Comparison of ENCODE assay signal across 15 mouse cellular contexts in genomic region chr1:120851860-120852503, GRCm38 (mm10).
A peak's percentile ranks its signal among the peaks of the same experiment; 100 is the strongest.
DNase-seq lines count a peak whose midpoint lies in the region; ATAC-seq and TF ChIP-seq lines count a peak whose summit lies in the region.
"Had no signal": no experiment of that assay in that cellular context is flagged by ENCODE, and none has a peak within 500 bp of the region (broad histone marks: within the 10 kb centered on the region; RNA-seq: fewer than 3 reads in every experiment).

No protein-coding gene starts in this region.

- no peak overlapping the region for H3K9ac ChIP-seq in lung, postnatal 0 days (replicated peaks; ENCODE audit: low read depth)
- H3K9ac ChIP-seq: embryonic facial prominence, embryonic 15.5 days; heart, embryonic 15.5 days; liver, embryonic 15.5 days; stomach, embryonic 15.5 days had no signal

- H3K9me3 ChIP-seq in lung, postnatal 0 days (ENCODE audit: low read length): no peaks in the 10 kb centered on the region
- H3K9me3 ChIP-seq: embryonic facial prominence, embryonic 15.5 days; heart, embryonic 15.5 days; liver, embryonic 15.5 days; stomach, embryonic 15.5 days had no signal

- intact Hi-C loops in heart, postnatal 25 days (cut with DNase I): no loop called here

- TF ChIP-seq EP300 in lung, postnatal 0 days (IDR thresholded peaks at IDR 0.05): no peak

- H3K4me3 ChIP-seq in lung, postnatal 0 days (ENCODE audit: low read depth, low read length): no peak overlapping the region
- H3K4me3 ChIP-seq: embryonic facial prominence, embryonic 15.5 days; heart, embryonic 15.5 days; liver, embryonic 15.5 days; stomach, embryonic 15.5 days had no signal

- no peaks in the 10 kb centered on the region for H3K27me3 ChIP-seq in lung, postnatal 0 days (replicated peaks; ENCODE audit: insufficient read depth, low read length)
- H3K27me3 ChIP-seq: embryonic facial prominence, embryonic 15.5 days; heart, embryonic 15.5 days; liver, embryonic 15.5 days; stomach, embryonic 15.5 days had no signal

- no peak overlapping the region for H3K27ac ChIP-seq in lung, postnatal 0 days (ENCODE audit: low read length)
- H3K27ac ChIP-seq: embryonic facial prominence, embryonic 15.5 days; heart, embryonic 15.5 days; liver, embryonic 15.5 days; stomach, embryonic 15.5 days had no signal

- no peaks in the 10 kb centered on the region for H3K36me3 ChIP-seq in lung, postnatal 0 days (ENCODE audit: insufficient read depth, low read length)
- H3K36me3 ChIP-seq: embryonic facial prominence, embryonic 15.5 days; heart, embryonic 15.5 days; liver, embryonic 15.5 days; stomach, embryonic 15.5 days had no signal

- no peak for ATAC-seq in cerebellum, adult (ENCODE audit: insufficient number of reproducible peaks, low FRiP score, low TSS enrichment)
- no peak for ATAC-seq in lung, postnatal 0 days

- TF ChIP-seq CTCF in lung, postnatal 0 days (IDR thresholded peaks at IDR 0.05): no peak

- DNase-seq in cerebellum, adult 11 months: peak; percentile 1
- DNase-seq in heart, postnatal 4 days: peak; percentile 5
- no peak for DNase-seq in heart, postnatal 25 days (ENCODE audit: low spot score)
- peak; percentile 7 for DNase-seq in lung, postnatal 0 days (ENCODE audit: low spot score)
- DNase-seq in lung, postnatal 36 days: no peak
- peak; percentile 81 to 87 for DNase-seq in cerebellum, postnatal 14 days
- DNase-seq in spleen, adult 12 weeks (ENCODE audit: low spot score): no peak
- DNase-seq: kidney, adult 8-10 months; layer of hippocampus, adult 9-11 months; thymus, postnatal 4 days had no signal

- 41% methylated on average over 6 of the region's 6 CpGs for WGBS in lung, postnatal 0 days

- H3K4me2 ChIP-seq in lung, postnatal 0 days (replicated peaks; ENCODE audit: low read depth, low read length): no peak overlapping the region
- H3K4me2 ChIP-seq: embryonic facial prominence, embryonic 15.5 days; heart, embryonic 15.5 days; liver, embryonic 15.5 days; stomach, embryonic 15.5 days had no signal

- H3K4me1 ChIP-seq in lung, postnatal 0 days (ENCODE audit: insufficient read depth, low read depth, low read length): no peaks in the 10 kb centered on the region
- H3K4me1 ChIP-seq: embryonic facial prominence, embryonic 15.5 days; heart, embryonic 15.5 days; liver, embryonic 15.5 days; stomach, embryonic 15.5 days had no signal

Comparison
In these comparisons a context has a peak if more than half of its experiments do, and no peak if none do; other contexts are left out.
1. DNase-seq: peak in cerebellum, adult 11 months (single experiment), heart, postnatal 4 days (single experiment), lung, postnatal 0 days (single experiment) and cerebellum, postnatal 14 days (2 of 2); none in heart, postnatal 25 days (single experiment), lung, postnatal 36 days (single experiment) and spleen, adult 12 weeks (single experiment).